Mouse (Mus musculus) brown adipose tissue, adult 24 weeks (tissue): ENCODE measurements around the gene Sh3pxd2b. TPM values are rescaled to one million over a fixed set of nuclear protein-coding genes. Genes with fewer than 3 reads are reported as not detected.

Experiments
- H3K27ac ChIP-seq: fragments of 200-500 bp; replicated peaks from 2 replicates; pipeline ENCODE4 v1.5.1; 2012; ENCODE audit warnings: low read depth, mild to moderate bottlenecking, low read length
- H3K4me1 ChIP-seq: fragments of 200-500 bp; 2 replicates; pipeline ENCODE4 v1.6.1; 2012; ENCODE audit warnings: low read length, mixed read lengths; ENCODE audit not compliant: control insufficient read depth, insufficient read depth, insufficient read length
- H3K4me3 ChIP-seq: fragments of 200-500 bp; 2 replicates; pipeline ENCODE4 v1.5.1; 2012; ENCODE audit warnings: low read depth, mild to moderate bottlenecking, low read length, moderate library complexity; ENCODE audit not compliant: insufficient read depth
- polyA plus RNA-seq: library from polyadenylated mRNA; stranded (reverse); fragments of >200 nt; gene quantifications from 2 replicates; pipeline ENCODE4 v1.2.4, GENCODE M21; 2012; ENCODE audit not compliant: missing spikeins, insufficient read depth, insufficient read length

Sh3pxd2b gene
- polyA plus RNA-seq, 1 experiment = 5.6 TPM

GRCm38 (mm10) chr11:32420001-32420400 is 72.4 kb downstream of the Sh3pxd2b start:
- H3K27ac ChIP-seq = no peak overlapping the region
- H3K4me1 ChIP-seq = no peaks in the 10 kb centered on the region
- no peak overlapping the region for H3K4me3 ChIP-seq

DNA sequence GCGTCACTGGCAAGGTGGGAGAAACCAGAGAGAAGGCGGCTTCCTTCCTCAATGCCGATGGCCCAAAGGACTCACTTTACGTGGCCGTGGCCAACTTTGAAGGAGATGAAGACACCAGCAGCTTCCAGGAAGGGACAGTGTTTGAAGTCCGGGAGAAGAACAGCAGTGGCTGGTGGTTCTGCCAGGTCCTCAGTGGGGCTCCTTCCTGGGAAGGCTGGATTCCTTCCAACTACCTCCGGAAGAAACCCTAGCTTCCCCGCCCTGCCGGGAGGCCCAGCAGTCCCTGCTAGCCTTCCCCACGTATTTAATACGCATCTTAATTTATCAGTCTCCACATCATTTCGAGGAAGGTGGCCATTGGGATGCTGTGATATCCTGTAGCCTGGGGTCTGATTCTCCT is 75.7 kb downstream of the Sh3pxd2b start:
- H3K27ac ChIP-seq = no peak overlapping the region
- no peaks in the 10 kb centered on the region for H3K4me1 ChIP-seq
- H3K4me3 ChIP-seq = no peak overlapping the region

DNA sequence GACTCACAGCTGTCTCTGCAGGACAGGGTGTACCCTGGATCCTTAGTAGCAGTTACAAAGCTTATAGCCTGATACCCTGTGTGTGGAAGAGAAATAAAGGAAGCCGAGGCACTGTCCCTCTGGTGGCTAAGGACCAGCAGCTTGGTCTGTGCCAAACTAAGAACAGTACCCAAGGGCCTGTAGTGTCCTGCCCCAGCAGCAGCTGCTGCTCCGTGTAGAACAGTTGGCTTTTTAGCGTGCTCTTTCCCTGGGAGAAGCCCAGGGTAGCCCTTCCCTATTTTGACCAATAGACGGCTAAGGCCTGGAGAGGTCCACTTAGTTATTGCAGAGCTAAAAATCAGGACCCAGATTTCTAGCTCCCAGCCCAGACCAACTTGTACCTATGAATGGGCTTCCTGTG is 77.0 kb downstream of the Sh3pxd2b start:
- Histone ChIP-seq H3K27ac (no peak overlapping the region), H3K4me1 (no peaks in the 10 kb centered on the region), H3K4me3 (no peak overlapping the region)

GRCm38 (mm10) chr11:32425043-32425658 is 77.5 kb downstream of the Sh3pxd2b start:
- Histone ChIP-seq H3K27ac (no peak overlapping the region), H3K4me1 (no peaks in the 10 kb centered on the region), H3K4me3 (no peak overlapping the region)

DNA sequence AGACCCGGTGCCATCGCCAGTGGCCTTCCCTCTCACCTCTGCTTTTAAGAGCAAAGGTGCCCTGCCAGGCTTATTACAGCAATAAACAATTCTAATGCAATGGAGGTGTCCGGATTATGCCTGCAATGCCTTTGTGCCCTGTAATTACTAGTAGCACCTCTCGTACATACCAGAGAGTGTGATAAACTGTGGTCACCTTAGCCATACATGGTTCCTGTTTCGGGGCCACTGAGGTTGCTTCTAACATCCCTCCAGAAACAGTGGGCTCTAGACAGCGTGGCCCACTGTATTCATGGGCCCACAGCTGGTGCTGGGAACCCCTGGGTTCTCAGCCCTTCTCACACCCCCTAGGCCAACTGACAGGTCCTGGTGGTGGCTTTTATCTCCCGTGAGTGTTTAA is 79.9 kb downstream of the Sh3pxd2b start:
- Histone ChIP-seq H3K4me1 (no peaks in the 10 kb centered on the region), H3K4me3 (no peak overlapping the region), H3K27ac (no peak overlapping the region)

DNA sequence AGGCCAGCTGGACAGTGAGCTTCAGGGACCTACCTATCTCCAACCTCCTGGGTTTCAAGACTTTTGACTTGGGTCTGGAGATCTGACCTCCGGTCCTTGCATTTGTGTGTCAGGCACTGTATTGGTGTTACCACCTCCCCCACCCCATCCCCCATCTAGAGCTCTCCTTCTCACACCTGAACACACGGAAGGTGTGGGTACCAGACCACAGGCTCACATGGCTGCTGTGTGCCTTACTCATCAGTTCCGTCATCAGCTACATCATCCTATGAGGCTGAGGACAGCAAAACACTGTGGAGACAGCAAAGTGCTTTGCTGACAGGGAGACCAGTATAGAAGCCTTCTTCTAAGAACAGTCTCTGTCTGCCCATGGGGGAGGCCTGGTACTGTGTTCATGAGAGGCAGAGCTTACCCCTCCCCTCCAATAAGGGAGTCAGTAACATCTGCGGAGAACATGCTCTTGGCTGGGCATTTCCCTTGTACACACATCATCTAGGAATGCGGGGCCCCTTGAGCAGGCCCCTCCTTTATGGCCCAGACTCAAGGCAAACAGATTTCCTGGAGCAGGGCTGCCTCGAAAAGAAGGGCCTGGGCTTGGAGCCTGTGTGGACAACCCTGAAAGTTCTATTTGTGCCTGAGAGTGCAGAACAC is 87.9 kb downstream of the Sh3pxd2b start:
- Histone ChIP-seq H3K27ac (no peak overlapping the region), H3K4me1 (no peaks in the 10 kb centered on the region), H3K4me3 (no peak overlapping the region)

DNA sequence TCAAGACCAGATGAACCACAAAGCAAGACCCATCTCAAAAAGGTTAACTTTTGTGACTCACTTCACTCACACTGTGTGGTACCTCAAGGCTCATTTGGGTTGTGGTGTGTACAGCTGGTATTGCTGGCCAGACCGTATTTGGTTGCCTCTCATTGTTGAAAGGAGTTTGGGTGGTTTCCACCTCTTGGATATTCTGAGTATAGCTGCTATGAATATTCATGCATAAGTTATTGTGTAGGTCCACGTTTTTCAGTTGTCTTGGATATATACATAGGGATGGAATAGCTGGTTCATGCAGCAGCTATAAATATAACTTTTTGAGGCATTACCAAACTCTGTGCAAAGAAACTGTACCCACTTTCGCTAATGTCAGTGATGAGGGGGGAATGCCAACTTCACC is 95.0 kb downstream of the Sh3pxd2b start:
- no peak overlapping the region for H3K4me3 ChIP-seq
- H3K4me1 ChIP-seq = no peaks in the 10 kb centered on the region

DNA sequence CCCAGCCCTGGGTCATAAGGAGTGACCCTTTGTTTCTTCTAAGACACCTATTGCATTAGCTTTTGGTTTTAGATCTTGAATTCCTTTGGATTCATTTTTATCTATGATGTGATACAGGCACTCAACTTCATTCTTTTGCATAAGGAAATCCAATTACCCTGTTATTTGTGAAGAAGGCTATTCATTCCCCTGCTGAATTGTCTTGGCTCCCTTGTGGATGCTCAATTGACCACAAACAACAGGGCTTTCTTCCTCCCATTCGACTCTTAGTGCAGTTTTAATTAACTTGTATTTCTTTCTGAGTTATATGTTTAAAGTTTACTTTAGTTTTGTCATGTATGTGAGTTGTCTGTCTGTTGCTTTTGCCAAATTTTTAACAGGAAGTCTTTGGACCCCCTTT is 96.6 kb downstream of the Sh3pxd2b start:
- Histone ChIP-seq H3K4me1 (no peaks in the 10 kb centered on the region), H3K4me3 (no peak overlapping the region), H3K27ac (no peak overlapping the region)

More for the DNA sequence above, 95.0 kb downstream of the Sh3pxd2b start:
- H3K27ac ChIP-seq = no peak overlapping the region

DNA sequence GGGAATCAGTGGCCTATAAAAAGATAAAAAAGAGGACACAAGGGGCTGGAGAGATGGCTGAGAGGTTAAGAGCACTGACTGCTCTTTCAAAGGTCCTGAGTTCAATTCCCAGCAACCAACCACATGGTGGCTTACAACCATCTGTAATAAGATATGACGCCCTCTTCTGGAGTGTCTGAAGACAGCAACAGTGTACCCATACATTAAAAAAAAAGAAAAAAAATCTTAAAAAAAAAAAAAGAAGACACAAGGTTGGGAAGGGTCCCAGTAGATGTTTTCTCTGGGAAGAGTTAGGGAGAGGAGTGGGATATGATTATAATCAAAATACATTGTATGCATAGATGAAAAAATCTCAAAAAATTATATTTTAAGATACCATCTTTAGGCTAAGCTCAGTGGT is 97.5 kb downstream of the Sh3pxd2b start:
- Histone ChIP-seq H3K4me1 (no peaks in the 10 kb centered on the region), H3K27ac (no peak overlapping the region), H3K4me3 (no peak overlapping the region)

GRCm38 (mm10) chr11:32445637-32446226 is 98.1 kb downstream of the Sh3pxd2b start:
- no peak overlapping the region for H3K27ac ChIP-seq
- no peak overlapping the region for H3K4me3 ChIP-seq
- H3K4me1 ChIP-seq = no peaks in the 10 kb centered on the region

GRCm38 (mm10) chr11:32450216-32450615 is 102.6 kb downstream of the Sh3pxd2b start:
- H3K4me1 ChIP-seq = no peaks in the 10 kb centered on the region
- no peak overlapping the region for H3K4me3 ChIP-seq
- no peak overlapping the region for H3K27ac ChIP-seq

DNA sequence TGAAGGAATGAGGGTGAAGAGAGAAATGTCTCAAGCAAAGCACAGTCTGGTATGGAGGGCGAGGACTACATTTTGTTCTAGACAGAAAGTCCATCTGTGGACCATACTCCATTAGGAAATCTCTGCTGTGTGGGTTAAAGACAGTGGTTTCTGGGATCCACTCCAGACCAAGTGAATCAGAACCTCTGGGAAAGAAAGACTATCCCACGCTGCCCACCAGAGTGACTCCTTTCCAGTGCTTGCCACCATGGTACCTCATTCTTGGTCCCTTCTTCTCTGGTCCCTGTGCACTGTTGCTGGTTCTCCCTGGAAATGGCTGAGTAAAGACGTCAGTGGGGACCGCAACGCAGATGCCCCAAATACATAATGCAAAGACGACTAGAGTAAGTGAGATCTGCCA is 103.7 kb downstream of the Sh3pxd2b start:
- no peak overlapping the region for H3K27ac ChIP-seq
- no peaks in the 10 kb centered on the region for H3K4me1 ChIP-seq
- no peak overlapping the region for H3K4me3 ChIP-seq

GRCm38 (mm10) chr11:32452745-32453144 is 105.1 kb downstream of the Sh3pxd2b start:
- Histone ChIP-seq H3K4me3 (no peak overlapping the region), H3K27ac (no peak overlapping the region), H3K4me1 (no peaks in the 10 kb centered on the region)

GRCm38 (mm10) chr11:32453353-32453915 is 105.8 kb downstream of the Sh3pxd2b start:
- Histone ChIP-seq H3K27ac (no peak overlapping the region), H3K4me3 (no peak overlapping the region), H3K4me1 (no peaks in the 10 kb centered on the region)

GRCm38 (mm10) chr11:32454231-32454799 is 106.7 kb downstream of the Sh3pxd2b start:
- Histone ChIP-seq H3K27ac (no peak overlapping the region), H3K4me3 (peak overlapping the region; percentile 90), H3K4me1 (no peaks in the 10 kb centered on the region)
